31 mouse cellular contexts compared by ENCODE assay signal in genomic region chr5:150559519-150560103, GRCm38 (mm10). TPM values are rescaled to one million over a fixed set of nuclear protein-coding genes. Genes with fewer than 3 reads are reported as not detected.
A peak's percentile ranks its signal among the peaks of the same experiment; 100 is the strongest.
DNase-seq lines count a peak whose midpoint lies in the region; ATAC-seq and TF ChIP-seq lines count a peak whose summit lies in the region.
"Had no signal": no experiment of that assay in that cellular context is flagged by ENCODE, and none has a peak within 500 bp of the region (broad histone marks: within the 10 kb centered on the region; RNA-seq: fewer than 3 reads in every experiment).

No protein-coding gene starts in this region.

- no peak for ATAC-seq in heart, embryonic 13.5 days (ENCODE audit: extremely low read depth, insufficient number of reproducible peaks, low FRiP score, low TSS enrichment)
- no peak for ATAC-seq in midbrain, postnatal 0 days (ENCODE audit: low FRiP score)
- ATAC-seq: CD4-positive, CD25-positive, alpha-beta regulatory T cell, adult 4 months; forebrain, embryonic 14.5 days; hindbrain, embryonic 16.5 days; inflammation-experienced regulatory T-cells, adult 6 months had no signal

- no peaks in the 10 kb centered on the region for H3K27me3 ChIP-seq in heart, embryonic 13.5 days (replicated peaks)
- no peaks in the 10 kb centered on the region for H3K27me3 ChIP-seq in limb, embryonic 10.5 days (ENCODE audit: low read depth, poor library complexity, severe bottlenecking)
- H3K27me3 ChIP-seq in midbrain, postnatal 0 days (ENCODE audit: insufficient read depth, low read length): no peaks in the 10 kb centered on the region
- H3K27me3 ChIP-seq: embryonic facial prominence, embryonic 15.5 days; hindbrain, embryonic 12.5 days had no signal

- H3K36me3 ChIP-seq in heart, embryonic 13.5 days: peaks cover 88% of the 10 kb centered on the region
- peaks cover 90% of the 10 kb centered on the region for H3K36me3 ChIP-seq in limb, embryonic 10.5 days
- peaks cover 9% of the 10 kb centered on the region; the same call in 1 of the 2 replicates for H3K36me3 ChIP-seq in midbrain, postnatal 0 days (ENCODE audit: insufficient read depth, low read length)

- H3K27ac ChIP-seq in heart, embryonic 13.5 days (replicated peaks): peak overlapping the region; percentile 78
- no peak overlapping the region for H3K27ac ChIP-seq in limb, embryonic 10.5 days
- no peak overlapping the region for H3K27ac ChIP-seq in midbrain, postnatal 0 days (ENCODE audit: low read depth, low read length)
- H3K27ac ChIP-seq: embryonic facial prominence, embryonic 15.5 days; forebrain, embryonic 10.5 days; hindbrain, embryonic 12.5 days had no signal

- peaks cover 10% of the 10 kb centered on the region for H3K4me1 ChIP-seq in heart, embryonic 13.5 days
- H3K4me1 ChIP-seq in limb, embryonic 10.5 days: no peaks in the 10 kb centered on the region
- H3K4me1 ChIP-seq in midbrain, postnatal 0 days (ENCODE audit: insufficient read depth, low read length): no peaks in the 10 kb centered on the region
- H3K4me1 ChIP-seq: embryonic facial prominence, embryonic 15.5 days; forebrain, embryonic 10.5 days; hindbrain, embryonic 12.5 days had no signal

- no peak for TF ChIP-seq CTCF in midbrain, postnatal 0 days (IDR thresholded peaks at IDR 0.05)

- WGBS in heart, embryonic 13.5 days: 60% methylated on average over 6 of the region's 6 CpGs
- 92% methylated on average over 6 of the region's 6 CpGs for WGBS in limb, embryonic 10.5 days
- 90% methylated on average over 6 of the region's 6 CpGs for WGBS in midbrain, postnatal 0 days

- DNase-seq in heart, adult 11 months: peak; percentile 68
- DNase-seq in heart, postnatal 14 days: no peak
- no peak for DNase-seq in heart, postnatal 4 days
- DNase-seq in retina, postnatal 1 day: peak; percentile 6
- DNase-seq in retina, embryonic 14.5 days (ENCODE audit: low spot score): no peak
- peak; percentile 12 for DNase-seq in limb, embryonic 10.5 days (ENCODE audit: low spot score)
- DNase-seq in midbrain, postnatal 0 days (ENCODE audit: low spot score): no peak
- DNase-seq: adrenal gland, postnatal 10 days; B cell, adult 2 months; cerebellum, adult 11 months; cerebellum, adult 8-10 months; cerebellum, postnatal 14 days; embryo, embryonic 11 days; gastrocnemius, postnatal 36 days; kidney, adult 18-20 months had no signal

- no peak overlapping the region for H3K4me2 ChIP-seq in heart, embryonic 13.5 days
- no peak overlapping the region for H3K4me2 ChIP-seq in midbrain, postnatal 0 days (ENCODE audit: low read depth, low read length, poor library complexity, severe bottlenecking)
- H3K4me2 ChIP-seq: embryonic facial prominence, embryonic 15.5 days; hindbrain, embryonic 12.5 days had no signal

- H3K9me3 ChIP-seq in heart, embryonic 13.5 days: no peaks in the 10 kb centered on the region
- no peaks in the 10 kb centered on the region for H3K9me3 ChIP-seq in limb, embryonic 10.5 days (replicated peaks)
- H3K9me3 ChIP-seq in midbrain, postnatal 0 days (ENCODE audit: low read length): no peaks in the 10 kb centered on the region
- H3K9me3 ChIP-seq: embryonic facial prominence, embryonic 15.5 days; forebrain, embryonic 10.5 days; hindbrain, embryonic 12.5 days had no signal

- no peak overlapping the region for H3K4me3 ChIP-seq in heart, embryonic 13.5 days
- H3K4me3 ChIP-seq in limb, embryonic 10.5 days: no peak overlapping the region
- H3K4me3 ChIP-seq in midbrain, postnatal 0 days (ENCODE audit: low read depth, low read length): no peak overlapping the region
- H3K4me3 ChIP-seq: embryonic facial prominence, embryonic 15.5 days; erythroblast, embryonic 14.5 days; forebrain, embryonic 10.5 days; hindbrain, embryonic 12.5 days had no signal

- intact Hi-C loops in heart, postnatal 14 days (cut with DNase I): no loop called here

- H3K9ac ChIP-seq in heart, embryonic 13.5 days: 0 out of 2 replicates have a peak overlapping the region, but pooled peaks have one; percentile 47
- no peak overlapping the region for H3K9ac ChIP-seq in midbrain, postnatal 0 days (replicated peaks; ENCODE audit: low read length, poor library complexity, severe bottlenecking)
- H3K9ac ChIP-seq: embryonic facial prominence, embryonic 15.5 days; hindbrain, embryonic 12.5 days had no signal

RNA-seq across cellular contexts. Expression of gene Brca2, which starts 37.2 kb away (rescaled TPM):
- 1 to 10 TPM; 4.4 TPM for total RNA-seq in heart, postnatal 14 days (2021)
- 16.6 and 20.2 TPM in 2 replicates for polyA plus RNA-seq in heart, embryonic 13.5 days (2015; fragmentation: Nextera tagmentation; extraction: Ambion mirVana)
- 10 to 100 TPM; 19.6 to 22.8 TPM for total RNA-seq in heart, postnatal 4 days (2021)
- polyA plus RNA-seq in limb, embryonic 10.5 days (2016; fragmentation: Nextera tagmentation; extraction: Ambion mirVana): 38.7 and 46.6 TPM in 2 replicates
- total RNA-seq in midbrain, postnatal 0 days (2014; rRNA removed): 9.4 and 14.0 TPM in 2 replicates
- 10.7 and 10.8 TPM in 2 replicates for polyA plus RNA-seq in midbrain, postnatal 0 days (2015; fragmentation: Nextera tagmentation; extraction: Ambion mirVana)

RNA-seq across cellular contexts. Expression of gene N4bp2l1, which starts 37.4 kb away (rescaled TPM):
- total RNA-seq in heart, postnatal 14 days (2021): 1 to 10 TPM; 2.8 to 4.8 TPM
- 3.1 and 3.5 TPM in 2 replicates for polyA plus RNA-seq in heart, embryonic 13.5 days (2015; fragmentation: Nextera tagmentation; extraction: Ambion mirVana)
- total RNA-seq in heart, postnatal 4 days (2021): 1 to 10 TPM; 2.5 to 2.6 TPM
- 2.4 and 2.7 TPM in 2 replicates for polyA plus RNA-seq in limb, embryonic 10.5 days (2016; fragmentation: Nextera tagmentation; extraction: Ambion mirVana)
- 16.8 and 20.5 TPM in 2 replicates for total RNA-seq in midbrain, postnatal 0 days (2014; rRNA removed)
- polyA plus RNA-seq in midbrain, postnatal 0 days (2015; fragmentation: Nextera tagmentation; extraction: Ambion mirVana): 38.0 and 40.1 TPM in 2 replicates

RNA-seq across cellular contexts. Expression of gene Zar1l, which starts 41.6 kb away (rescaled TPM):
- not detected for total RNA-seq in heart, postnatal 14 days (2021)
- not detected in 2 replicates for polyA plus RNA-seq in heart, embryonic 13.5 days (2015; fragmentation: Nextera tagmentation; extraction: Ambion mirVana)
- not detected for total RNA-seq in heart, postnatal 4 days (2021)
- not detected in 2 replicates for polyA plus RNA-seq in limb, embryonic 10.5 days (2016; fragmentation: Nextera tagmentation; extraction: Ambion mirVana)
- not detected in 2 replicates for total RNA-seq in midbrain, postnatal 0 days (2014; rRNA removed)
- polyA plus RNA-seq in midbrain, postnatal 0 days (2015; fragmentation: Nextera tagmentation; extraction: Ambion mirVana): not detected in 2 replicates
- total RNA-seq: adrenal gland, postnatal 10 days; adrenal gland, postnatal 4 days; common myeloid progenitor, adult 5-6 weeks; gastrocnemius, adult 8-10 months; gastrocnemius, postnatal 36 days; heart, adult 18-20 months; MEL had no signal
- polyA plus RNA-seq: brain, embryonic 14.5 days; CD4-positive, CD25-positive, alpha-beta regulatory T cell, adult 4 months; embryonic facial prominence, embryonic 11.5 days; embryonic facial prominence, embryonic 15.5 days; erythroblast, embryonic 14.5 days; forebrain, embryonic 10.5 days; forebrain, embryonic 14.5 days; hindbrain, embryonic 12.5 days; hindbrain, embryonic 16.5 days; inflammation-experienced regulatory T-cells, adult 6 months had no signal

Comparison
In these comparisons a context has a peak if more than half of its experiments do, and no peak if none do; other contexts are left out.
1. DNase-seq: peak in heart, adult 11 months (single experiment), retina, postnatal 1 day (single experiment) and limb, embryonic 10.5 days (single experiment); none in heart, postnatal 14 days (0 of 2), heart, postnatal 4 days (single experiment), retina, embryonic 14.5 days (single experiment) and midbrain, postnatal 0 days (single experiment).